Mouse (Mus musculus) heart, adult 18-20 months (tissue): ENCODE results near the gene Twist1. TPM values are rescaled to one million over a fixed set of nuclear protein-coding genes. Genes with fewer than 3 reads are reported as not detected.

ENCODE experiments used
- DNase-seq, 2 experiments: peaks; one replicate each; pipeline ENCODE4 v3.0.0; 2021 to 2022; ENCODE audit warnings: mixed read lengths in 1 of 2
- total RNA-seq, 2 experiments: library from RNA; stranded (reverse); gene quantifications; 2 replicates each; pipeline ENCODE4 v1.2.3; 2021

The Twist1 gene
- total RNA-seq, 2 experiments from 2014 or later: 1.3 to 2.3 TPM

DNA sequence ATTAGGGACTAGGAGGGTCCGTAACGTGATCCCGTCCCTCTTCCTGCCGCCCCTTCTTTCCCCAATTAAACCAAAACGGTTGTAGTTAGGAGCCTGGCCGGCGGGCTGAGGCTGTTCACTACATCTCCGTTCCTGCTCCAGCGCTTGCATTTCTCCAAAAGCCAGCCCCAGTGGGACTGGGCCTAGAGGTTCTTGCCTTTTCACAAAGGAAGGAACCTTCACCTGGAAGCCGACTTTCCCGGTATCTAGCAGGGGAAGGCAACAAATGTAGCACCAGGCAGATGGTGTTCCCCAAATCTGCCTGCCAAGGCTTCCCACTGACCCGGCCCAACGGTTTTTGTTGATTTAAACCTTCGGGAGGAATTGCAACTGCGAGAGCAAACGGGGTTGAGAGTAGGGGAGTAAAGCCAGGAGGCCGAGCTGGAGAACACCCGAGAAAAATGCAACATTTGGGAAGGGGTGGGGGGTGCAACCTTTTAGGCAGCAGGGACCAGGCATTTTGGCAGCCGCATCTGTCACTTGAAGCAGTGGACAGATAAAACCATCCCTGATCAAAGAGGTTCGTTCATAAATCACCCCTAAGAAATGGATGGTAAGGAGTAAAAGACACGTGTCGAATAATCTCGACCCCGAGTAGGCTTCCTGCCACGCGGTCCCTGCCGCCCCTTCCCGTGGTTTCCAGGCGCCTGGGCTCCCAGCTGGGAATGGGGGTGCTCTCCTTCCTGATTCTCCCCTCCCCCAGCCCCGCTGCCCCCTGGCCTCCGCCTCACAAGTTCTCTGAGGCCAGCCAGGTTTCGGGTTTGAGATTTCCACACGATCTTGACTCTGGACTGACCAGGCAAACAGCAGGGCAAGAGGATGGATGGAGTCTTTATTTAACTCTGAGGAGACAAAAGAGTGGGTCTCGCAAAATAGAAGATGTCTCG lies 9.3 kb downstream of the Twist1 start:
- peak in 1 of 2 experiments; percentile 32 for DNase-seq

DNA sequence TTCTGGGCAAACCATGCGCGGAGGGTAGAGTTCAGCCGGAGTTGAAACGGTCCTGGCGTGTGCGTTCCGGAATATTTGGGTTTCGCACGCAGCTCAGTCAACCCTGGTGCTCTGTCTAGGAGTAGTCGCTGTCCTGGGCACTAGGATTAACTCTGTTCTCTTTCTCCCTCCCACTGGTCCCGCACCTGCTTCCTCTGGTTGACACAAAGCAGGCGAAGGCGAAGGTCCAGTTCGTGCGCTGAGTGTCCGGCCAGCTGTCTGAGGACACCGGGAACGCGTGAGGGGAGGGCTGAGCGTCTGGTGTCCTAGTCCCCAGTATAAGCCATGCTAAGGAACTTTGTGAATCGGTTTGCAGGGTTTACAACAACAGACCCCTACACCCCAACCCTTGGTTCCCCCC lies 10.0 kb downstream of the Twist1 start:
- peak in 1 of 2 experiments; percentile 33 for DNase-seq

- DNase-seq: no peak
Measured at GRCm38 (mm10) chr12:33968041-33968897, 10.8 kb downstream of the Twist1 start.

DNA sequence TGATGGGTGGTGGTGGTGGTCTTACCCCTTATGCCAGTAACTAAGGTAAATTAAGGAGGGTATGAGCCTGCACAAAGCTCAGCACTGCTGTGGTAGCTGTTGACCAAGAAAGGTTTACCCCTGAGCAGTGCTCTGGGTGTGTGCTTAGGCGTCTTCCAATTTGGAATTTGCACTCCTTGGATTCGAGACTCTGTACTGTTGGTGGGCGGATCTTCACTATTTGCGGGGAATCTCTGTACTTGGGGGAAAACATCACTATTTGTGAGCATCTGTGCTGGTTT lies 11.4 kb downstream of the Twist1 start:
- DNase-seq: no peak

GRCm38 (mm10) chr12:33980159-33980558 lies 22.7 kb downstream of the Twist1 start:
- DNase-seq: no peak

DNA sequence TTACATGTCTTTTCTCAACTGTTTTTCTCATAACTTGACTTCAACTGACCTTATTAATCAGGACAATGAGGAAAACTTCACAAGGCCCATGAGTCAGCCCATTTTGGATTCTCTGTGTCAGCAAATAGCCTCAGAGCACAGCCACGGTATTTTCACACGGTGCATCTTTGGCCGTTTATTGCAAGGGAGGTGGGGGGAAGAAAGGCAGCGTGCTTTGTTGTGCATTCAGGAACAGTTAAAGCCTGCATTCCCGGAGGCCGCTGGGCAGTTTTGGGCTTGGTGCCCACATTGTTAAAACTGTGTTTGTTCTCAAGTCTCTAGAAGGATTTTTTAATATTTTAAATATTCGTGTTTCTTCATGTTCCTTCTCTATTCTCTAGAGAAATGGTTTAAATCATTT lies 24.0 kb downstream of the Twist1 start:
- DNase-seq: no peak

GRCm38 (mm10) chr12:33993127-33993526 lies 35.7 kb downstream of the Twist1 start:
- DNase-seq: no peak

Other genes starting within 250 kb of the Twist1 start
- not detected for gene Ferd3l, start 29.2 kb upstream of the Twist1 start, total RNA-seq